Mouse (Mus musculus): Measurements from ENCODE around the gene Fbxl3.

Gene Fbxl3

DNA sequence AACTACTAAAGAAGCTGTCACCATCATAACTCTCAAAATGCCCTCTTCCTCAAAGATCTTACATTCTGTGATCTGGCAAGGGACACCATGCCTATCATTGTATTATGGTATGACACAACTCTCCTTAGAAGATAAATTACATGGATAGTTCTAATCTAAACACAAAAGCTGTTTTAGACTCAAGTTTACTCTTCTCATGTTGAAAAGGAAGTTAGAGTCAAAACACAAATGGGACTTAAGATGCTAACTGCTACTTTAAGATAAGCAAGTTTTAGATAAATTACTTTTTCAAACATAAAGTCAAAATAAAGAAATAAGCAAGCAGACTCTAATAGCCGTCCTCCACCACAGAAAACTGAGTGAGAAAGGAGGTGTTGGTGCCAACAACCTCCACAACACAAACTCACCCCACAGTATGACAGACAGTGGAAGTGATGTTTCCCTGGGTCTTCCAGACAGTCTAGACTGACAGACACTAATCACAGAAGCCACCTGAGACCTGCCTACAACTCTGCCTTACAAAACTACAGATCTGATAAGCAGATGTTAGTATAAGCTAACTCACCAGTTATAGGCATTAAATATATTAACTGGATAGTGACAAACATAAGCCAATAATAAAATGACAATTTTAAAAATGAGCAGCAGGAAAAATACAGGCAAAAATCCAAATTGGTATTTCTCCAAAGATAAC lies 13.4 kb downstream of the Fbxl3 start:
- DNase-seq (ENCODE audit: low spot score in 2 of 2) = no peak

DNA sequence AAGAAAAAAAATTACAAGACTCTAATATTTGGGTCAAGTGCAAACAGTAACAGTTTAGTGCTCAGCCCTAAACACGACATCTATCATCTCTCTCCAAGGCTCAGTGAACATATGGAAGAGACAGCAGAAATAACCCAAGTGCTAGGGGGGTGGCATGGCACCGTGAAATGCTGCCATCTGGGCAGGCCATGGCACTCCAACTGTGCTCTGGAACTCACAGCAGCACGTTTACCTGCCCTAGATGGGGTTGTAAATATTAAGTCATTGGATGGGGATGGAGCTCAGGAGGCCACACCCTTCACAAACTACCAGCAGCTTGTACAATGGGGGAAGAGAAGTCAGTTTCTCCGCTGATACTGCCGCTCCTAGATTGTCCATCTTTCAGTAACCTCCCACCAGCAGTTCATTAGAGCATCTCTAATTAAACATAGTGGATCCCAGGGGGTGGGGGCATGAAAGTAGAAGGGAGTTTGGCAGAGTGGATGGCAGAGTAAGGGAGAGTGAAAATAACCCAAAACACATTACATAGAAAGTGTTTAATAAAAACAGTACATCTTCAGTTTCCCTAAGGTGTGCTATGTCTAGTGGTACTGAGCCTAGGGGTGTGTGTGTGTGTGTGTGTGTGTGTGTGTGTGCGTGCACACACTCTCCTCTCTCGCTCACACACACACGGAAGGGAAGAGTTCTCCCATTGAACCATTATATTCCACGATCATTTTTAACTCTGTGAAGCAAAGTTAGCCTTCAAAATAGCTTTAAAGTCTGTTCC lies 20.0 kb downstream of the Fbxl3 start:
- peak in 1 of 2 experiments; percentile 44 for DNase-seq (ENCODE audit: low spot score in 2 of 2)

DNA sequence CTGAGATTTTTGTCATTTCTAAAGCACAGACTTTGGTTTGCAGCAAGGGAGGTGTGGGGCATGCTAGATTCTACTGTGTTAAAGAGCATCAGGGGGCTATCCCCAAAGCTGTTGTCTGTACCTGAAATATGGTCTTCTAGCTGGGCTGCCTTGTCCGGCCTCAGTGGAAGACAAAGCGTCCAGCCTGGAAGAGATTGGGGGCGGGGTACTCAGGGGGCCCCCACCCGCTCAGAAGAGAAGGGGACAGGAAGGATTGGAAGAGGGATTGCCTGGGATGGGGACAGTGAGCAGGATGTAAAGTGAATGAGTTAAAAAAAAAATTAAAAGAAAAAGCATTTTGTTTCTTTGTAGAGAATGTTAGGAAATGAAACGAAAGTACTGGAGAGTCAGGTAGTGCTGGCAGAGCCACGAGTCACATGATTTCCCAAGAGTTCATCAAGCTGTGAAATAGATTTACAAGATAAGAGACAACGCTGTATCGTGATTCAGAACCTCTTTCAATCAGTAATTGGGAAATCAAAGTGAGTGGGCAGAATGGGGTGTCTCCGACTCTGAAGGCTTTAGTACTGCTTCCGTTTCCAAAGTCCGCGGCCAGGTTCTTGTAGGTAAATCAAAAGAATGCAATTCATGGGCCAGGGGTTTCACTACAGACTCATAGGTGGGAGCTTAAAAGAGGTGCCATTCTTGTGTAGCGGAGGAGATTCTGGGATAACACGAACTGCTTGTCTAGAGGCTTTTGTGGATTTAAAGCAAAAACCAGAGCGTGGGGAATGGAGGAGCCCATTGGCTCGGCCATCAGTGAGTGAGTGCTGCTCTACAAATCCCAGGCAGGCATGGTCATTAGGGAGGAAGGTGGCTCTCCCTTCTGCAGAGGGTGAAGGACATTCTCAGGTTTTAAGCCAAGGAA lies 21.1 kb downstream of the Fbxl3 start:
- no peak for DNase-seq (ENCODE audit: low spot score in 2 of 2)

DNA sequence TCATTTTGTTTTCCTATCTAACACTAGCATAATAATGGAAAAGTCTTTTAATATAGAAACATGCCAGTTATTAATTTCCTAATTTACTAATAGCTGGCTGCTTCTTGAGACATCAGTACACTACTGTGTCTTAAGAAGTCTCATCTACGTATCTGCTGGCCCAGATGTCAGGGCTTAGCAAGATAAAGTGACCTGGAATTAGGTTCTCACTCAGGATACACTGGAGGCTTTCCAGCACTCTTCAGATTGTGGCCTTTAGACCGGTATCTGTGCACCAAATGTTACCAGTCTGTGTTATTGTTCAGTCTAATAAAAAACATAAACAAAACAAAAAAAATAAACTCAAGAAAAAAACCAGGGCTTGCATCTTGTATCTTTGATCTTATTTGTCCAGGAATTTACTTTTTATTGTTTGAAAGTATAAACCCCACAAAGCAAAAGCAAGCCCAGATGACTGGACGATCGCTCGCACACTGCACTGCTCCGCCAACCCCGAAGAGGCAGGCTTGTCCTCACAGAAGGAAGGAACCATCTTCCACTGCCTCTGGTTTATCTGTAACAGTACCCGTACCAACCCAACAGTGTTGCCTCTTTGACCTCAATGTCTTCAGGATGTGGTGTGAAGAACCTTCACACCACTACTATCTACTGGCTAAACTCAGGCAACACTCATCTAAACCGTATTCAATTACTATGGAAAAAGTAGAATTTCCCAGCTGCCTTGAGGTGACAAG lies 21.9 kb downstream of the Fbxl3 start:
- no peak for DNase-seq (ENCODE audit: low spot score in 2 of 2)

DNA sequence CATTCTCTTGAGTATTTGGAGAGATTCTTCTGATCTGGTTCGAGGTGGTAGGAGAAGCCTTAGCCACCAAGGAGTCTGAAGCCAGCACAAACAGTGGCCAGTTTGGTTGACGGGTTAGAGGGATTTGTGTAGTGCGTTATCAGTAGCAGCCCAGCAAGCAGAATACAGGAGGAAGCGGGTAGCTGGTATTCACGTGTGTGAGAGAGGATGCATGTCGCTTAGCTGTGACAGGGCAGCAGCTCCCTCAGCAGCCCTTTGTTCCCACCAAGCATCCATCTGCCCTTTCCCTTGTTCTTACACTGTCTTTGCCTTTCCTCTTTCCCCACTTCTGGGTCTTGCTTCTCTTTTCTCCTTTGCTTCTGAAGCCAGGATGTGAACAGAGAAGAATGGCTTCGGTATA lies 24.2 kb downstream of the Fbxl3 start:
- no peak for DNase-seq (ENCODE audit: low spot score in 2 of 2)

DNA sequence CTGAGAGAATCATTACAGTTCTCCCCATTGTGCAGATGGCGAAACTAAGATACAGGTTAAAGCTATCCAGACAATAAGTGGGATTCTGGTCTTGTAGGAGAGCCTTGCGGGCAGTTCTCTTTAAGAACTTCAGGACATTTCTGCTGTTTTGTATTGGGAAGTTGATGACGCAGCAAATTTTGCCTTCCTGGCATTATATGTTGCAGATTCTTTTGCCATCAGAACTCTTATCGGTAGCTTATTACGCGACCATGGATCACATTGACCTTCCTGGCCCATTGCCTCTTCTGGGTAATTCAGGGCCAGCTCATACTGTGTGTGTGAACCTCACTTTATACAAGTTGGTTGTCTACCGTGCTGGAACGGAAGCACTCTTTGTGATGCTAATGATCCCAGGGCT lies 25.5 kb downstream of the Fbxl3 start:
- DNase-seq (ENCODE audit: low spot score in 2 of 2) = no peak

DNA sequence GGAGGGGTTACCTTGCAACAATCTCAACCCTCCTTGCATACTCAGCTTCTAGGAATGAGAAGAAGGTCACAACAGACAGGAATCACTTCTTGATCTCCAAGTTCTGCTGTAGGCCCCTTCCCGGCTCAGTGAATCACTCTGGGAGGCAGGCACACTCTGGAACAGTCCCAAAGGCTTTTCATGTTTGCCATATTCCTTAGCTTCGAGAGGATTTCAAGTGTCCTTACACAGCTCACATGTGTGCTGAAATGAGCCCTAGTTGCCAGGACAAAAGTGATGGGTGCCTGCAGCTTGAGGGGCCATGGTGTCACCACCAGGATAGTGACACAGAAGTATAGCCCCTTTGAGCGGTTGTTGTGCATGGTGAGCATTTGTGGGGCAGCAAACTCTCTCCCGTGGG lies 26.6 kb downstream of the Fbxl3 start:
- DNase-seq (ENCODE audit: low spot score in 2 of 2) = no peak

DNA sequence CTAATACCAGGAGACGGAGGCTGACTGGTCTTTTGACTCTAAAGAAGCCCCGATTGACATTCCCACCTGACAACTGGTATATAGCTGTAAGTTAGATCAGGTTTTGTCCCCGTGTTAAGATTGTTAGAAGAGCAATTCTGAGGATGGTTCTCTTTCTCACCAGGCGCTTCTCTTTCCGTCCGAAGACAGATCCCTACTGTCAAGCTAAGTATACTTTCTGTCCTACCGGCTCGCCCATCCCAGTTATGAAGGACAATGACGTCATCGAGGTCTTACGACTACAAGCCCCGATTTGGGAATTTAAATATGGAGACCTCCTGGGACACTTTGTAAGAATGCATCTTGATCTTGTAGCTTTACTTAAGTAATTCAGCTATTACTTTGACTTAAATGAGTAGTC lies 27.9 kb downstream of the Fbxl3 start:
- DNase-seq (ENCODE audit: low spot score in 2 of 2) = no peak

DNA sequence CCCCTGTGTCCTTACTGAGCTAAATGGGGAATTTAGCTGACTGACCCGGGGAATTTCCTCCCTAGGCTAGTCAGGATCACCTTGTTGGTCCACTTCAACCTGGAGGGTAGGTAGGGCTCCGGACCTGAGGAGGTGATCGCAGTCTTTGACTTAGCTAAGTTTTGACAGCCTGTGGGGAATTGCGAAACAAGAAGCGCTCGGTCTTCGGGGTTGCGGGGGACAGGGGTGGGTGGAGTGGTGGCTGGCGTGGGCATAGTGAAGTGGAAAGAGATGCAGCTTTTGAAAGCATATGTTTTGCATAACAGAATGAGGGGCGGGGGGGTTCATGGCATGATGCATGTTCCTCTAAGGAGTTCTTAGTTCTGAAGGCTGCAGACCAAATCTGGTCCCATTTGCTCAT lies 28.6 kb downstream of the Fbxl3 start:
- DNase-seq (ENCODE audit: low spot score in 2 of 2) = no peak

DNA sequence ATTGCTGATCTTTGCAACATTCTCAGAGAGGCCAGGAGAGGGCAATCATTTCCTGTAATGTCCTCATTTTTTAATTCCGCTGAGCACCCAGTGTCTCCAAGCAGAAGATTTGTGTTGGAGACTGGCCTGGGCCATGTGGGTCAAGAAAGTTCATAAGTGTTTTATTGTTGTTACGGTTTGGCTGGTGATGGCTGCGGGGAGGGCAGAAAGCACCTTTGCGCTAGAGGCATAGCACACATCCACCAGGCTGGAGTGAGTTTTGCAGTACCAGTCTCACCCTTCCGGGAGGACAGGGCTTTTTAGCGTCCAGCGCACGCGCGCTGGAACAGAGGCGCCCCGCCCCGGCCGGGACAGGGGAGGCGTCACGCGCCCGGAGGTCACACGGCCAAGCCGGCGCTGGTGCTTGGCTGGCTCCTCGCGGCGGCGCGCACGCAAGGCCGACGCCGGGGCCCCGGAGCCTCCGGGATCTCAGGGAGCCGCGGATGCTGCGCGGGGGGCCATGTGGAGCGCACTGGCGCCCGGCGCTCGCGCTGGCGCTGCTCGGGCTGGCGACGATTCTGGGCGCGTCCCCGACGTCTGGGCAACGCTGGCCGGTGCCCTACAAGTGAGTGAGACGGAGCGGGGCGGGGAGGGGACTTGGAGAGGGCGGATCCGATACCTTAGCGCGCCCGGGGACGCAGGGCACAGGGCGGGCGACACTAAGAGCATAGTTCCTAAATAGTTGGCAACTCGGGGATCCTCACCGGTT lies 29.3 kb downstream of the Fbxl3 start, which contains the start of gene Cln5:
TSS of gene Cln5 (plus strand) at position 353 of the 748 bp plus-strand sequence.
- peak; percentile 85 to 90 for DNase-seq (ENCODE audit: low spot score in 2 of 2)

DNA sequence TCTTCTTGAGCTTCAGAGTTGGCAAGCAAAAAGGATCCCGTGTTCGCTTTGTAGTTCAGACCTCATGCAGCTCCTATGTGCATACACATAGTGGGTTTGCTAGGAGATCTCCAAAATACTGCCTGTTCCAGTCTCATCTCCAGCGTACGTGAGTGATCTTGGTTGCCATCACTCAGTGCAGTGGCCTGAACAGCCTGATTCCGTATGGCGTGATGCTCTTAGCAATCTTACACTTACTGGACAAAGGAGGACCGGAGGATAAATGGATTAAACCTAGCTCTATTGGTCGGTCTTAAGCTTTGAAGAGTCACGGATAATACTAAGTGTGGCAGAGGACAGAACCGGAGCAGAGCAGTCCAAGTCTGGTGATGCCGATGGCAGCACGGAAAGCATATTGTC lies 29.9 kb downstream of the Fbxl3 start:
- no peak for DNase-seq (ENCODE audit: low spot score in 2 of 2)

DNA sequence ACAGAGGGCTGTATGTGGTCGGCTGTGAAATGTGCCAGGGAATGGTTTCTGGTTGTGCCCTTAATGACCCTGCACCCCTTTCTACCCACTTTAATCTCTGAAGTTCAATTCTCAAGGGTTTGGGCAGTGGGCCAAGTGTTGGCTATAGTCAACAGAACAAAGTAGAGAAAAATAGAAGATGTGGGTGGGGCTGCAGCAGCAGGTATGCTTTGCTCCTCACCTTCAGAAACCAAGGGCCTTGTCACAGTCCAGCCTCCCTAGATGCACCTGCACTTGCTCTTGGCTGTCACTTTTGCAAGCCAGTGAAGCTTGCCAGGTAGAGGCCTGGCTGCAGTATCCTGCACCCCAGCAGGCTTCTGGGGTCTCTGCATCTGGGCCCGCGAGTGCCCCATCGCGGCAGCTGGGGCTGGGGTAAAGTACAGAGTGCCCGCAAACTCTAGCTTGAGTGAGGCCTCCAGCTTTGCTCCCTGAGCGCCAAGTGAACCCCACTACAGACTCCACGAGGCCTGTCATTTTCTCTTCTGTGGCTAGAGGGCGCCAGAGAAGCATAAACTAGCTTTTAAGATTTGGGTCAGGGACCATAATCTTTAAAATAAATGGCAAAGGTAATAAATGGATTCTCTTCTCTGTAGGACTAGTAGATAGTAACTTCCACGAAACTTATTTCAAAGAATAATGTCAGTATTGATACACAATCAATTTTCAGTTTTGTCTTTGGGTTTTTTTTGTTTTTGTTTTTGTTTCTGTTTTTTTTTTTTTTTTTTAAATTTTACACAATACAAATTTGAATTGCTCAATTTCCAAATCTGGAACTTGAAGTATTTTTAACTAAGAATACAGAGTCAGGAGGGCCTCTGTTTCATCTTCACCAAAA lies 33.8 kb downstream of the Fbxl3 start:
- peak; percentile 51 to 62 for DNase-seq (ENCODE audit: low spot score in 2 of 2)

DNA sequence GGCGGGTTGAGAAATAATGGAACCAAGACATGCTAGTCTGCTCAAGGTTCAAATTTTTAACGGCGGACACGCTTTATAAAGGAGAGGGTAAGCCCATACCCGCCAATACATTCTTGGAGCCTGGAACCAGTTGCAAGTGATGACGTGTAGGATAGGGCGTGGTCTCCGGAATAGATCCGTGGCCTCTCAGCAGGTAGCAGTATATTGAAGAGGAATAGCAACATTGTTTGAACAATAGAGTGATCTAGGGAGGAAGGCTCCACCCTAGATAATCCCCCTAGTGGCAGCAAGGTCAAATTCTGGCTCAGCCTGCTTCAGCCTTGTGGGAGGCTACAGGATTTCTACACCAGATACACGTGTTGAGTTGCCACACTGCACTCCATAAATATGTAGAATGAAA lies 39.9 kb downstream of the Fbxl3 start:
- DNase-seq (ENCODE audit: low spot score in 2 of 2) = no peak

DNA sequence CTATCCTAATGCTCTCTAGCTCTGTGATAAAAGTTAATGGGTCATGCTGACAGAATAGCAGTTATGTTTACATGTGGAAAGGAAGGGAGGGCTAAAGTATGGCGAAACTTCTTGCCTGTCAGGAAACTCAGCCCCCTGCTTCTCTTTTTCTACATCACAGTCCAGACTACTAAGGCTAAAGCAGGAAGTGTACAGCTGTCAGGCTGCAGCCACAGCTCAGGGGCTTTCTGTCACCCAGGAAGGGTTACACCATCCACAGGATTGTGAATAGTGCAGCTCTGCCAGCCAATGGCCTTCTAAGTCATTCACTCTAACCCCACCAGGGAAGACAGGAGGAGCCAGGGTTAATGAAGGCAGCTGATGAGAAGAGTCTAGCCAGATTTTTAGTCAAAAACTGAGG lies 40.4 kb downstream of the Fbxl3 start:
- no peak for DNase-seq (ENCODE audit: low spot score in 2 of 2)

DNA sequence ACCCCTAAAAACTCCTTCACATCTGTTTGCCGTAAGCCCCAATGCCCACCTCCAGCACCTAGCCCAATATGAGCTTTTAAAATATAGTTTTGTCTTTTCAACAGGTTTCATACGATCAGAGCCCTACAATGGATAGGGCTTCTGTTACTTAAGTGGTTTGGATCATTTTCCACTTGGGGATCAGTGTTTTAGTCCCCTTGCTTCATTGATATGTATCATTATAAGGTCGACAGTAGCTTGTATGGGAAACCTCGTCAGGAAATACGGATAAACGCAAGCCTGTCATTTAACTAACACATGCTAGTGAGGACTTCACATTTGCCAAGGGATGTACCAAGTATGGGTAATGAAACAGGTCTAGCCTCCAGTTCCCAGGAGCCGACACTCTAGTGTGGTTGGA lies 42.8 kb downstream of the Fbxl3 start:
- no peak for DNase-seq (ENCODE audit: low spot score in 2 of 2)

DNA sequence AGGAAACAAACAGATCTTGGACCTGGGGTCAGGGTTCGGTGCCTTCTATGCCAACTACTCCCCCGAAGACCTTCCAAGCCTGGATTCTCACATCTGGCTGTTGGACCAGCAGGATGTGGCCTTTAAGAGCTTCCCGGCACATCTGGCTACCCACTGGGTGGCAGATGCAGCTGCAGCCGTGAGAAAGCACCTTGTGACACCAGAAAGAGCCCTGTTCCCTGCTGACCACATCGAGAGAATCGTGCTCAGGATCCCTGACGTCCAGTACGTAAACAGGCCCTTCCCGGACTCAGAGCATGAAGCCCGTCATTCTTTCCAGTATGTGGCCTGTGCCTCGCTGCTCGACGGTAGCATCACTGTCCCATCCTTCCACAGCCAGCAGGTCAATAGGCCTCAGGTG lies 44.6 kb downstream of the Fbxl3 start:
- DNase-seq (ENCODE audit: low spot score in 2 of 2) = no peak

DNA sequence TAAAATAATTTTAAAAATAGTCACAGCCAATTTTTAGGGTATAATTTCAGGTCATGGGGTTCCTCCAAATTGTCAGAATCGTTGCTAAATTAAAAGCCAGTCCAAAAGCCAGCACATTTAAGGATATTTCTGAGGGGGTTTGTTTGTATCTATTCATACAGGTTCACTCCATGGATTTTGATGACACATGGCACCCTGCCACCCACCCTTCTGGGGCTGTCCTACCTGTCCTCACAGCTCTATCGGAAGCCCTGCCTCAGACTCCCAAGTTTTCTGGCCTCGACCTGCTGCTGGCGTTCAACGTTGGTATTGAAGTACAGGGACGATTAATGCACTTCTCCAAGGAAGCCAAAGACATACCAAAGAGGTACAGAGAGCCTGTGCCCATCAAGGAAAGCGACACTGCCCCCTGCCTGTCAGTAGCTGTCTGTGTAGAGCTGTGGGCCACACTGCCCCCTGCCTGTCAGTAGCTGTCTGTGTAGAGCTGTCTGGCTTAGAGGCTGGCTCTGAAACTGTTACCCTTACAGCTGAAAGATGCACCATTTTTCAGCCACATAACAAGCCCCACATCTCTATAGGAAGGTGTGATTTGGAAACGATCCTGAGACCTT lies 48.1 kb downstream of the Fbxl3 start:
- peak; percentile 56 to 65 for DNase-seq (ENCODE audit: low spot score in 2 of 2)

DNA sequence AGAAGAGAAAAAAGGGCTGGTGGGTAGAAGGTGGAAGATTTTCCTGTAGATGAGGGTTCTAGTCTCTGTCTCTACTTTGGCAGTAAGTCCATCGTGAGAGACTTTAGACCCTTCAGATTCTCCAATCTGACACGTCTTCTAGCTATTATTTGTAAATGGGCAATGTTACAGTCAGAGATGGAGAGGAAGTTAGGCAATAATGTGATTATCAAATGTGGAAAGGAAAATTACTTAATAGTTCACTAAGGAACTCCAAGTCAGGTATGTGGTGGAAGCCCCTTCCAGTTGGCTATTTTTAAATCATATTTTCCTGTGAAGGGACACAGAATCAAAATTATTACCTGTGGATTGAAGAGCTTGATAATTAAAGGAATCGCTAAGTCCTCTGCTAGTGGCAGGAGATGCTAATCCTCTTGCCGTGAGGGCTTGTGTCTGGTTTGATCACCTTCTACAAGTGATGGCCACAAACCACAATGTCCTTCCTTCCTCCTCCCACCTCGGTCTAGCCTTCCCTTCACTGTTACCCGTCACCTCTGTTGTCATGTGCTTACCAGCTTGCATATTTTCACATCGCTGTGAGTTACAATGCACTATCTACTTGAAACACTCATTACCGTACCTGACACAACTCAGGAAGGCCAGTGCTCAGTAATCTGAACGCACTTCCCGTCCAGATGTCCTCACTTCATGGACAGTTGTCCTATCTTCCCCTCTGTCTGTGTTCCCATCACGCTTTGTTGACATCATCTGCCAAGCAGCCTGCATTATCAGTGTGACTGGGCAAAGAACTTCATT lies 50.9 kb downstream of the Fbxl3 start:
- no peak for DNase-seq (ENCODE audit: low spot score in 2 of 2)

DNA sequence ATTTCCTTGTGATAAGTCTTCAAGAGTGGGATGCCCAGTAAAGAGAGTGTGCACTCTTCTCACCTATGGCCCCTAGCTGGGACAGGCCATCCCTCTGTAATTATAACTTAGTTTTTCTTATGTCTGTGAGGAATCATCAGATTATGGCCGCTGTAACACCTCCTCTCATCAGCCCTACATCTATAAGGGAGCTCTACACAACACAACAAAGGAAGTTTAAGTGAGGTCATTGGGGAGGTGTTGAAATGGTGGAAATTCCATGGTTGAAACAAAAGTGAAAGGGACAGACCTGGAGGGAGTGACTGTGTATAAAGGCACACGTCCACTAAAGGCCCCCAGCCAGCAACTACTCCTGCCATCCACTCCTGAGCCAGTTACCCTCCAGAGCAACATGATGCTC lies 52.7 kb downstream of the Fbxl3 start, which contains the start of gene Acod1:
TSS of gene Acod1 (plus strand) at position 301 of the 400 bp plus-strand sequence.
- DNase-seq (ENCODE audit: low spot score in 2 of 2) = no peak
